Mouse (Mus musculus): ENCODE measurements around the gene Cyp2t4. TPM values are rescaled to one million over a fixed set of nuclear protein-coding genes. Genes with fewer than 3 reads are reported as not detected.

The Cyp2t4 gene
- polyA plus RNA-seq, 1 experiment from 2014 or later: 0.19 TPM

- H3K9ac ChIP-seq: peak overlapping the region; percentile 12; the same call in 1 of the 2 replicates
- peaks cover 63% of the 10 kb centered on the region for H3K4me1 ChIP-seq
- WGBS: 86% methylated on average over 5 of the region's 5 CpGs
- peaks cover 60% of the 10 kb centered on the region for H3K36me3 ChIP-seq
- H3K27ac ChIP-seq: 0 out of 2 replicates have a peak overlapping the region, but pooled peaks have one; percentile 0
- H3K9me3 ChIP-seq: no peaks in the 10 kb centered on the region
- H3K4me2 ChIP-seq (replicated peaks): peak overlapping the region; percentile 76
- no peak for ATAC-seq (ENCODE audit: insufficient number of reproducible peaks, insufficient read depth, low FRiP score, low TSS enrichment)
- H3K4me3 ChIP-seq: peak overlapping the region; percentile 11; the same call in 1 of the 2 replicates
- no peaks in the 10 kb centered on the region for H3K27me3 ChIP-seq
Measured at GRCm38 (mm10) chr7:27162780-27163449, 9.4 kb downstream of the Cyp2t4 start.

- peak overlapping the region; percentile 77 for H3K9ac ChIP-seq
- H3K36me3 ChIP-seq: peaks cover 57% of the 10 kb centered on the region
- H3K9me3 ChIP-seq: no peaks in the 10 kb centered on the region
- 0 out of 2 replicates have a peak overlapping the region, but pooled peaks have one; percentile 0 for H3K27ac ChIP-seq
- peaks cover 63% of the 10 kb centered on the region for H3K4me1 ChIP-seq
- peak overlapping the region; percentile 11; the same call in 1 of the 2 replicates for H3K4me3 ChIP-seq
- H3K27me3 ChIP-seq: no peaks in the 10 kb centered on the region
- no peak for ATAC-seq (ENCODE audit: insufficient number of reproducible peaks, insufficient read depth, low FRiP score, low TSS enrichment)
- H3K4me2 ChIP-seq (replicated peaks): peak overlapping the region; percentile 76
- WGBS: 79% methylated on average over 5 of the region's 5 CpGs
Measured at GRCm38 (mm10) chr7:27163450-27163805, 9.9 kb downstream of the Cyp2t4 start.

GRCm38 (mm10) chr7:27164112-27164947 is 10.8 kb downstream of the Cyp2t4 start:
- 85% methylated on average over 33 of the region's 33 CpGs for WGBS
- Histone ChIP-seq H3K4me3 (peak overlapping the region; percentile 77), H3K27ac (no peak overlapping the region), H3K9me3 (no peaks in the 10 kb centered on the region), H3K9ac (peak overlapping the region; percentile 77), H3K36me3 (peaks cover 51% of the 10 kb centered on the region), H3K4me2 (replicated peaks) (peak overlapping the region; percentile 76), H3K27me3 (no peaks in the 10 kb centered on the region), H3K4me1 (peaks cover 63% of the 10 kb centered on the region)
- no peak for ATAC-seq (ENCODE audit: insufficient number of reproducible peaks, insufficient read depth, low FRiP score, low TSS enrichment)

GRCm38 (mm10) chr7:27165007-27165655 is 11.6 kb downstream of the Cyp2t4 start:
- WGBS: 76% methylated on average over 23 of the region's 23 CpGs
- ATAC-seq (ENCODE audit: insufficient number of reproducible peaks, insufficient read depth, low FRiP score, low TSS enrichment): no peak; the same call in 1 of the 2 replicates
- Histone ChIP-seq H3K4me1 (peaks cover 60% of the 10 kb centered on the region), H3K9me3 (no peaks in the 10 kb centered on the region), H3K4me2 (replicated peaks) (peak overlapping the region; percentile 76), H3K27ac (no peak overlapping the region), H3K27me3 (no peaks in the 10 kb centered on the region), H3K9ac (peak overlapping the region; percentile 77), H3K4me3 (peak overlapping the region; percentile 77), H3K36me3 (peaks cover 52% of the 10 kb centered on the region)

- no peak for ATAC-seq (ENCODE audit: insufficient number of reproducible peaks, insufficient read depth, low FRiP score, low TSS enrichment)
- Histone ChIP-seq H3K4me2 (replicated peaks) (peak overlapping the region; percentile 76), H3K4me1 (peaks cover 54% of the 10 kb centered on the region), H3K27me3 (no peaks in the 10 kb centered on the region), H3K9me3 (no peaks in the 10 kb centered on the region), H3K9ac (peak overlapping the region; percentile 77), H3K27ac (peak overlapping the region; percentile 96), H3K4me3 (peak overlapping the region; percentile 77), H3K36me3 (peaks cover 52% of the 10 kb centered on the region)
- 4% methylated on average over 8 of the region's 8 CpGs for WGBS
Measured at GRCm38 (mm10) chr7:27165696-27166095, 12.2 kb downstream of the Cyp2t4 start.

GRCm38 (mm10) chr7:27166229-27166613 is 12.7 kb downstream of the Cyp2t4 start:
- peak; percentile 28; the same call in 1 of the 2 replicates for ATAC-seq (ENCODE audit: insufficient number of reproducible peaks, insufficient read depth, low FRiP score, low TSS enrichment)
- H3K27me3 ChIP-seq: no peaks in the 10 kb centered on the region
- H3K4me3 ChIP-seq: peak overlapping the region; percentile 77
- peak overlapping the region; percentile 76 for H3K4me2 ChIP-seq (replicated peaks)
- peaks cover 52% of the 10 kb centered on the region for H3K36me3 ChIP-seq
- under 1% methylated on average over 34 of the region's 43 CpGs for WGBS
- peak overlapping the region; percentile 77 for H3K9ac ChIP-seq
- peaks cover 49% of the 10 kb centered on the region for H3K4me1 ChIP-seq
- peak overlapping the region; percentile 96 for H3K27ac ChIP-seq
- no peaks in the 10 kb centered on the region for H3K9me3 ChIP-seq

GRCm38 (mm10) chr7:27166614-27167474 is 13.3 kb downstream of the Cyp2t4 start, which contains the start of gene Egln2:
Egln2 (minus strand) TSS chr7:27166802.
- peak within 1 kb of the TSS; percentile 77 for H3K4me3 ChIP-seq
- no peaks in the 10 kb centered on the region for H3K27me3 ChIP-seq
- H3K9ac ChIP-seq: peak within 1 kb of the TSS; percentile 77
- H3K9me3 ChIP-seq: no peaks in the 10 kb centered on the region
- peak; percentile 65 for ATAC-seq (ENCODE audit: insufficient number of reproducible peaks, insufficient read depth, low FRiP score, low TSS enrichment)
- peak within 1 kb of the TSS; percentile 76 for H3K4me2 ChIP-seq (replicated peaks)
- H3K4me1 ChIP-seq: peaks cover 43% of the 10 kb centered on the region
- 2% methylated on average over 61 of the region's 61 CpGs for WGBS
- H3K36me3 ChIP-seq: peaks cover 52% of the 10 kb centered on the region
- peak within 1 kb of the TSS; percentile 96 for H3K27ac ChIP-seq

- peaks cover 53% of the 10 kb centered on the region for H3K36me3 ChIP-seq
- H3K9me3 ChIP-seq: no peaks in the 10 kb centered on the region
- peak overlapping the region; percentile 77; the same call in 1 of the 2 replicates for H3K9ac ChIP-seq
- peak overlapping the region; percentile 76 for H3K4me2 ChIP-seq (replicated peaks)
- peak overlapping the region; percentile 96 for H3K27ac ChIP-seq
- WGBS: 74% methylated on average over 11 of the region's 11 CpGs
- peak overlapping the region; percentile 77 for H3K4me3 ChIP-seq
- H3K27me3 ChIP-seq: no peaks in the 10 kb centered on the region
- peaks cover 35% of the 10 kb centered on the region for H3K4me1 ChIP-seq
- no peak for ATAC-seq (ENCODE audit: insufficient number of reproducible peaks, insufficient read depth, low FRiP score, low TSS enrichment)
Measured at GRCm38 (mm10) chr7:27167475-27168094, 14.1 kb downstream of the Cyp2t4 start.

GRCm38 (mm10) chr7:27168371-27168770 is 14.9 kb downstream of the Cyp2t4 start:
- no peak for ATAC-seq (ENCODE audit: insufficient number of reproducible peaks, insufficient read depth, low FRiP score, low TSS enrichment)
- Histone ChIP-seq H3K36me3 (peaks cover 53% of the 10 kb centered on the region), H3K4me3 (no peak overlapping the region)

GRCm38 (mm10) chr7:27170981-27171380 is 17.5 kb downstream of the Cyp2t4 start:
- 90% methylated on average over 3 of the region's 3 CpGs for WGBS
- H3K9me3 ChIP-seq: no peaks in the 10 kb centered on the region
- H3K4me2 ChIP-seq (replicated peaks): no peak overlapping the region
- H3K27ac ChIP-seq: no peak overlapping the region
- peaks cover 5% of the 10 kb centered on the region; the same call in 1 of the 2 replicates for H3K4me1 ChIP-seq
- no peak overlapping the region for H3K4me3 ChIP-seq
- H3K36me3 ChIP-seq: peaks cover 40% of the 10 kb centered on the region
- no peak overlapping the region for H3K9ac ChIP-seq
- H3K27me3 ChIP-seq: no peaks in the 10 kb centered on the region
- no peak for ATAC-seq (ENCODE audit: insufficient number of reproducible peaks, insufficient read depth, low FRiP score, low TSS enrichment)

More at GRCm38 (mm10) chr7:27168371-27168770, 14.9 kb downstream of the Cyp2t4 start:
- H3K9ac ChIP-seq: no peak overlapping the region
- no peaks in the 10 kb centered on the region for H3K27me3 ChIP-seq
- H3K9me3 ChIP-seq: no peaks in the 10 kb centered on the region
- H3K4me1 ChIP-seq: peaks cover 28% of the 10 kb centered on the region
- WGBS: 89% methylated on average over 5 of the region's 5 CpGs
- H3K27ac ChIP-seq: 0 out of 2 replicates have a peak overlapping the region, but pooled peaks have one; percentile 11
- no peak overlapping the region for H3K4me2 ChIP-seq (replicated peaks)
